Mouse (Mus musculus) CH12.LX (cell line): ENCODE measurements at regions not wholly inside any gene's neighbourhood (a gene's known extent, or its start where the extent isn't known, plus 50 kb on each side); places are given as distances from the start of the nearest gene placed in this dataset.

Experiments used
- DNase-seq: peaks from one replicate; pipeline ENCODE4 v3.0.0-alpha.2; 2013; ENCODE audit errors: extremely low read depth
- H3K27ac ChIP-seq: 2 replicates; pipeline ENCODE4 v1.5.1; 2012; ENCODE audit warnings: low read depth, mild to moderate bottlenecking, control low read depth, moderate library complexity; ENCODE audit not compliant: insufficient read depth
- H3K27me3 ChIP-seq: replicated peaks from 2 replicates; pipeline ENCODE3; 2012; ENCODE audit warnings: inconsistent platforms
- H3K36me3 ChIP-seq, 2 experiments: replicated peaks in 1 of 2; 2 replicates each; pipeline versions ENCODE3 to v1.6.1; 2012; ENCODE audit warnings: inconsistent platforms in 1 of 2, low read length in 1 of 2, mild to moderate bottlenecking in 1 of 2, mixed read lengths in 1 of 2, moderate library complexity in 1 of 2; ENCODE audit not compliant: control insufficient read depth in 1 of 2, insufficient read depth in 1 of 2
- H3K4me1 ChIP-seq, 2 experiments: 2 replicates each; pipeline ENCODE4 v1.6.1; 2012; ENCODE audit warnings: inconsistent platforms in 1 of 2, moderate library complexity in 1 of 2; ENCODE audit not compliant: insufficient read depth in 2 of 2, control insufficient read depth in 1 of 2
- H3K4me2 ChIP-seq: 2 replicates; pipeline ENCODE4 v1.6.1; 2012; ENCODE audit warnings: low read depth, mild to moderate bottlenecking, control low read depth; ENCODE audit not compliant: poor library complexity, insufficient read depth, severe bottlenecking
- H3K4me3 ChIP-seq, 3 experiments: fragments of 150-350 bp in 1 of 3; sonication (generic) in 1 of 3; replicated peaks in 1 of 3; 2 replicates each; pipeline versions ENCODE3 to v1.5.1; 2011 to 2012; ENCODE audit warnings: low read depth in 2 of 3, low read length in 2 of 3, mild to moderate bottlenecking in 2 of 3, moderate library complexity in 2 of 3, control low read depth in 1 of 3, improper control_type of control experiment in 1 of 3, inconsistent platforms in 1 of 3, mixed read lengths in 1 of 3; ENCODE audit not compliant: poor library complexity in 1 of 3
- H3K79me2 ChIP-seq: replicated peaks from 2 replicates; pipeline ENCODE4 v1.6.1; 2012; ENCODE audit warnings: mild to moderate bottlenecking, moderate library complexity; ENCODE audit not compliant: control insufficient read depth, poor library complexity, insufficient read depth, severe bottlenecking; ENCODE audit errors: extremely low read depth
- H3K9ac ChIP-seq: 2 replicates; pipeline ENCODE4 v1.6.1; 2012; ENCODE audit warnings: low read depth, mild to moderate bottlenecking, control low read depth, moderate library complexity; ENCODE audit not compliant: insufficient read depth
- H3K9me3 ChIP-seq: replicated peaks from 2 replicates; pipeline ENCODE3; 2012; ENCODE audit warnings: low read length, inconsistent platforms, mixed read lengths
- BHLHE40 ChIP-seq: IDR thresholded peaks from 2 replicates; pipeline ENCODE4 v1.6.1; 2011; ENCODE audit warnings: mild to moderate bottlenecking, low read depth, low read length, improper control_type of control experiment
- CTCF ChIP-seq, 2 experiments: IDR thresholded peaks in 1 of 2; conservative IDR thresholded peaks in 1 of 2; 2 replicates each; pipeline ENCODE4 v1.5.1; 2011 to 2012; ENCODE audit warnings: low read depth in 2 of 2, low read length in 2 of 2, improper control_type of control experiment in 1 of 2, inconsistent platforms in 1 of 2, mild to moderate bottlenecking in 1 of 2, moderate library complexity in 1 of 2
- E2F4 ChIP-seq: IDR thresholded peaks from 2 replicates; pipeline ENCODE4 v1.6.1; 2011; ENCODE audit warnings: low read depth, low read length, improper control_type of control experiment; ENCODE audit not compliant: insufficient replicate concordance
- ELF1 ChIP-seq: IDR thresholded peaks from 2 replicates; pipeline ENCODE4 v1.6.1; 2014; ENCODE audit warnings: low read depth, mild to moderate bottlenecking, inconsistent platforms, low read length, improper control_type of control experiment
- EP300 ChIP-seq: IDR thresholded peaks from 2 replicates; pipeline ENCODE4 v1.6.1; 2011; ENCODE audit warnings: low read length, improper control_type of control experiment
- HCFC1 ChIP-seq: IDR thresholded peaks from 2 replicates; pipeline ENCODE4 v1.6.1; 2012; ENCODE audit warnings: low read depth, mild to moderate bottlenecking, inconsistent platforms, low read length, improper control_type of control experiment
- JUN ChIP-seq: IDR thresholded peaks from 2 replicates; pipeline ENCODE4 v1.6.1; 2011; ENCODE audit warnings: low read depth, mild to moderate bottlenecking, low read length, improper control_type of control experiment, moderate library complexity; ENCODE audit not compliant: insufficient read depth
- JUND ChIP-seq: conservative IDR thresholded peaks from 2 replicates; pipeline ENCODE4 v1.6.1; 2011; ENCODE audit warnings: low read depth, low read length, improper control_type of control experiment
- KAT2A ChIP-seq: IDR thresholded peaks from 2 replicates; pipeline ENCODE4 v1.6.1; 2012; ENCODE audit warnings: low read length, improper control_type of control experiment, inconsistent platforms; ENCODE audit not compliant: insufficient replicate concordance
- MAX ChIP-seq: IDR thresholded peaks from 2 replicates; pipeline ENCODE4 v1.6.1; 2011; ENCODE audit warnings: low read length, improper control_type of control experiment
- MEF2A ChIP-seq: IDR thresholded peaks from 2 replicates; pipeline ENCODE4 v1.6.1; 2014; ENCODE audit warnings: low read depth, mild to moderate bottlenecking, inconsistent platforms, low read length, improper control_type of control experiment, borderline replicate concordance
- MXI1 ChIP-seq: IDR thresholded peaks from 2 replicates; pipeline ENCODE4 v1.6.1; 2011; ENCODE audit warnings: mild to moderate bottlenecking, low read depth, low read length, improper control_type of control experiment
- NRF1 ChIP-seq: IDR thresholded peaks from 2 replicates; pipeline ENCODE4 v1.6.1; 2014; ENCODE audit warnings: low read depth, mild to moderate bottlenecking, inconsistent platforms, low read length, improper control_type of control experiment, moderate library complexity
- PAX5 ChIP-seq: IDR thresholded peaks from 2 replicates; pipeline ENCODE4 v1.6.1; 2012; ENCODE audit warnings: low read length, inconsistent platforms, mixed read lengths
- POLR2AphosphoS2 ChIP-seq: IDR thresholded peaks from 2 replicates; pipeline ENCODE4 v1.6.1; 2011; ENCODE audit warnings: low read depth, low read length, improper control_type of control experiment
- RAD21 ChIP-seq: IDR thresholded peaks from 2 replicates; pipeline ENCODE4 v1.6.1; 2011; ENCODE audit warnings: low read depth, mild to moderate bottlenecking, low read length, improper control_type of control experiment, moderate library complexity
- RCOR1 ChIP-seq: conservative IDR thresholded peaks from 2 replicates; pipeline ENCODE4 v1.6.1; 2012; ENCODE audit warnings: low read depth, mild to moderate bottlenecking, inconsistent platforms, low read length, improper control_type of control experiment
- SIN3A ChIP-seq: IDR thresholded peaks from 2 replicates; pipeline ENCODE4 v1.6.1; 2012; ENCODE audit warnings: low read length, improper control_type of control experiment, inconsistent platforms
- SMC3 ChIP-seq: IDR thresholded peaks from 2 replicates; pipeline ENCODE4 v1.6.1; 2011; ENCODE audit warnings: low read depth, low read length, improper control_type of control experiment
- TBP ChIP-seq: conservative IDR thresholded peaks from 2 replicates; pipeline ENCODE4 v1.6.1; 2011; ENCODE audit warnings: low read depth, low read length, improper control_type of control experiment
- USF1 ChIP-seq: IDR thresholded peaks from 2 replicates; pipeline ENCODE4 v1.6.1; 2014; ENCODE audit warnings: low read depth, mild to moderate bottlenecking, inconsistent platforms, low read length, improper control_type of control experiment
- USF2 ChIP-seq: conservative IDR thresholded peaks from 2 replicates; pipeline ENCODE4 v1.6.1; 2011; ENCODE audit warnings: low read depth, low read length, improper control_type of control experiment
- ZC3H11A ChIP-seq: IDR thresholded peaks from 2 replicates; pipeline ENCODE4 v1.6.1; 2012; ENCODE audit warnings: low read depth, mild to moderate bottlenecking, inconsistent platforms, low read length, improper control_type of control experiment
- ZNF384 ChIP-seq: IDR thresholded peaks from 2 replicates; pipeline ENCODE4 v1.6.1; 2012; ENCODE audit warnings: low read depth, low read length, improper control_type of control experiment, inconsistent platforms
- dilution Hi-C: fragments of 300-500 bp; cut with MboI; formaldehyde crosslinking; loops from 2 replicates; pipeline ENCODE4 v1.14.3; 2020; ENCODE audit warnings: low sequenced_read_pairs; ENCODE audit not compliant: extremely low pct_unique_long_range_greater_than_20kb, extremely low pct_ligation_motif_present
- in situ Hi-C: fragments of 300-500 bp; cut with MboI; formaldehyde crosslinking; loops from 3 replicates; pipeline ENCODE4 v1.14.3; 2019; ENCODE audit warnings: low sequenced_read_pairs, low pct_ligation_motif_present, low pct_unique_long_range_greater_than_20kb, mixed read lengths

DNA sequence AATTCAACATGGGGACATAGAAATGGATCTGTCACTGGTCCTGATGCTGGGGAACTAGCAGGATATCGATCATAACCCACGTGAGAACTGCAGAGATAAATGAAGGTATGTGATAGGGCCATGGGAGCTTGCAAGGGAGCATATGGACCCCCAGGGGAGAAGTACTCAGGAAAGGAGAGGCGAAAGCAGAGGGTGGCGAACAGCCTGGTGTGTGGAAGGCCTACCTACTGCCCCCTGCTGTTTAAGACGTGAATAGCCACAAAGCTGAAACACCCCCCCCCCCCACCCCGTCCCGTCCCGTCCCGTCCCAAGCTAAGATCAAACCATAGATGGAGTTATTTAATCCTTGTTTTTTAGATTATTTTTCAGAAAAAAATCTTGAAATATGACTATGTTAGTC, 50.9 kb upstream of the Cplx2 start:
- no peak for DNase-seq
- Histone ChIP-seq H3K9ac (no peak overlapping the region), H3K4me1 (peaks cover 3 to 36% of the 10 kb centered on the region in 2 experiments; a peak in 3 of 4 replicates), H3K27ac (no peak overlapping the region), H3K79me2 (no peaks in the 10 kb centered on the region), H3K9me3 (no peaks in the 10 kb centered on the region), H3K4me2 (no peak overlapping the region), H3K27me3 (peaks cover 54% of the 10 kb centered on the region), H3K36me3 (no peaks in the 10 kb centered on the region), H3K4me3 (no peak overlapping the region)
- dilution Hi-C loops (no loop called here), in situ Hi-C loops (no loop called here)
- TF ChIP-seq CTCF (conservative IDR thresholded peaks at IDR 0.05 in 1 of 2, IDR thresholded peaks at IDR 0.05 in 1 of 2; ENCODE audit: low read depth in 2 of 2, low read length in 2 of 2) (peak; percentile 14 to 57; a peak in 3 of 4 replicates), KAT2A (no peak), ZC3H11A (no peak), SMC3 (peak; percentile 37), MAX (no peak), JUND (no peak), RCOR1 (no peak), ELF1 (no peak), RAD21 (peak; percentile 19)

DNA sequence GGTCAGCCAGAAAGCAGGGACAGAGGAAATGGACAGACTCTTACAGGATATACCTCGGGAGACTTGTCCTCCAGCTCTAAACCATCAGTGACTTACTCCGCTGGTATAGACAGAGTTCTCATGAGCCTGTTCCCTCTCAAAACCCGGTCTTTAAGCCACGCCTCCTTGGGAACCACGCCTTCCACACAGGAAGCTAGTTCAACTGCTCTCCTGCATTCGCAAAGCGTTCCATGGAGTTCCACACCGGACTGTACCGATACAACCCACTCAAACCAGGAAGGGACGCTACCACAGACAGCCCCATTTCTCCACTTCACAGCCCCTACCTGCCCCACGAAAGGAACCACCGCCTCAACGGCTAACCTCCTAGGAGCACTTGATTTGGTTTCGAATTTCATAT, 50.1 kb upstream of the Cplx2 start:
- no peak overlapping the region for H3K4me2 ChIP-seq
- dilution Hi-C loops (no loop called here), in situ Hi-C loops (no loop called here)
- peaks cover 56% of the 10 kb centered on the region for H3K27me3 ChIP-seq
- TF ChIP-seq SMC3 (no peak), ZNF384 (no peak), PAX5 (no peak), JUN (no peak), JUND (no peak), E2F4 (no peak), SIN3A (no peak), TBP (no peak), EP300 (no peak), MEF2A (no peak), HCFC1 (no peak), MXI1 (no peak), BHLHE40 (no peak), USF1 (no peak), POLR2AphosphoS2 (no peak), USF2 (no peak), NRF1 (no peak)
- no peak overlapping the region for H3K27ac ChIP-seq
- no peak for DNase-seq
- H3K9me3 ChIP-seq = no peaks in the 10 kb centered on the region
- peaks cover 3 to 31% of the 10 kb centered on the region in 2 experiments; a peak in 3 of 4 replicates for H3K4me1 ChIP-seq
- H3K4me3 ChIP-seq = no peak overlapping the region
- H3K36me3 ChIP-seq = no peaks in the 10 kb centered on the region
- H3K79me2 ChIP-seq = no peaks in the 10 kb centered on the region
- H3K9ac ChIP-seq = no peak overlapping the region
